20 mouse cellular contexts compared by ENCODE assay signal in genomic region chr9:122455779-122456178, GRCm38 (mm10).
DNase-seq lines count a peak whose midpoint lies in the region; ATAC-seq lines count a peak whose summit lies in the region.
"Had no signal": no experiment of that assay in that cellular context is flagged by ENCODE, and none has a peak within 500 bp of the region (broad histone marks: within the 10 kb centered on the region; RNA-seq: fewer than 3 reads in every experiment).

No protein-coding gene starts in this region.

- ATAC-seq in frontal cortex, adult (ENCODE audit: low TSS enrichment): peak; percentile 72
- ATAC-seq: activated CD4-positive, CD25-positive, alpha-beta regulatory T cell, adult 4 months; forebrain, embryonic 14.5 days had no signal

- DNase-seq in frontal cortex, postnatal 25 days (ENCODE audit: low spot score in 2 of 2): no peak
- DNase-seq in right cerebral cortex, adult 18-20 months: peak; percentile 40
- no peak for DNase-seq in right cerebral cortex, postnatal 10 days (ENCODE audit: low spot score in 2 of 2)
- DNase-seq in 416B (ENCODE audit: low read depth): peak; percentile 5
- DNase-seq in brain, adult 2 months (ENCODE audit: low read depth, low spot score): peak; percentile 76
- no peak for DNase-seq in neural tube, embryonic 10.5 days (ENCODE audit: extremely low spot score, low spot score)
- no peak for DNase-seq in retina, postnatal 1 day
- DNase-seq: adrenal gland, adult 8-10 months; adrenal gland, postnatal 36 days; cerebellum, adult 11 months; cerebellum, adult 2 months; cerebellum, adult 9-11 months; cerebellum, postnatal 25 days; forebrain, postnatal 0 days; gastrocnemius, adult 2 months; gastrocnemius, postnatal 14 days; heart, adult 11 months had no signal

Comparison
In these comparisons a context has a peak if more than half of its experiments do, and no peak if none do; other contexts are left out.
1. DNase-seq: peak in right cerebral cortex, adult 18-20 months (single experiment), 416B (single experiment) and brain, adult 2 months (single experiment); none in frontal cortex, postnatal 25 days (0 of 2), right cerebral cortex, postnatal 10 days (0 of 2), neural tube, embryonic 10.5 days (single experiment) and retina, postnatal 1 day (single experiment).